Mouse (Mus musculus): ENCODE results near the gene Aatk.
A peak's percentile ranks its signal among the peaks of the same experiment; 100 is the strongest.

The Aatk gene

GRCm38 (mm10) chr11:120046553-120047191 lies at the start of gene Aatk:
Gene Aatk (minus strand): TSS chr11:120047167.
- no peak for DNase-seq (ENCODE audit: low spot score)

GRCm38 (mm10) chr11:120092817-120093591 lies 46.0 kb upstream of the Aatk start:
- DNase-seq (ENCODE audit: low spot score) = no peak

DNA sequence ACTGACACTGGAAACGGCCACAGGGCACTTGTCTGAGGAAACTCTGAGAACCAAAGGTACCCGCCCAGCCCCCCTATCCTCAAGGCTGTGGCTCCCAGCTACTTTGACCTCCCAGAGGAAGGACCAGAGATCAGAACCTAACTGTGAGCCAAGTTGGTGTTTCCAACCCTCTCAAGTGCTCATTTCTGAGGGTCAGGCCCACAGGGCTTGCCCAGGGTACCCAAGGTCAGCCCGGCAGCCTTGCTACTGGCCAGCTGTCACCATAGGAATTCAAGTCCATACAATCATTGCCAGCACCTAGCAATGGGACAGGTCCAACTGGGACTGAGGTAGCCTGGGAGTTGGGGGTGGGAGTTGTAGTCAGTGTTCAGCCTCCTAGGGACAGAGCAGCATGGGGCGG lies 43.7 kb upstream of the Aatk start:
- DNase-seq (ENCODE audit: low spot score) = no peak

DNA sequence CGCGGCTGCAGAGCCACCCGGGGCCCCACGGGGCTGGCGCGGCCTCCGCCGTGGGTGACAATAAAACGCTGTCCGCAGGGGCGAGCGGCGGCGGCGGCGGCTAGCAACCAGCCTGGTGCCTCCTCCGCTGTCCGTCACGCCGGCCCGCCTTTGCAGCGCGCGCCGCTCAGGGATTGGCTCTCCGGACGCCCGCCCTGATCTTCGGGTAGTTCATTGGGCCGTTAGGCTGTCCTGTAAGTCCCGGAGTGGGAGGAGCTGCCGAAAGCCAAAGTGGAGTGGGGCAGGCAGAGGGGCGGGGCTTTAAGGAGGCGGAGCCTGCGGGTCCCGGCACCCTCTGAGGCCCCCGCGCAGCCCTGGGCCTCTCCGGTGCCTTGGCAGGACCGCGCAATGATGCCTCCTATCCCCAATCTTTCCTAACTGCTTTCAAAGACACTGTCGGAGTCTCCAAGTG lies 39.8 kb upstream of the Aatk start, which contains the start of gene Cep131:
TSS of gene Cep131 (minus strand) at position 126 of the 451 bp plus-strand sequence.
- DNase-seq (ENCODE audit: low spot score) = peak; percentile 98

GRCm38 (mm10) chr11:120085891-120086627 lies 39.1 kb upstream of the Aatk start:
- peak; percentile 23 for DNase-seq (ENCODE audit: low spot score)

DNA sequence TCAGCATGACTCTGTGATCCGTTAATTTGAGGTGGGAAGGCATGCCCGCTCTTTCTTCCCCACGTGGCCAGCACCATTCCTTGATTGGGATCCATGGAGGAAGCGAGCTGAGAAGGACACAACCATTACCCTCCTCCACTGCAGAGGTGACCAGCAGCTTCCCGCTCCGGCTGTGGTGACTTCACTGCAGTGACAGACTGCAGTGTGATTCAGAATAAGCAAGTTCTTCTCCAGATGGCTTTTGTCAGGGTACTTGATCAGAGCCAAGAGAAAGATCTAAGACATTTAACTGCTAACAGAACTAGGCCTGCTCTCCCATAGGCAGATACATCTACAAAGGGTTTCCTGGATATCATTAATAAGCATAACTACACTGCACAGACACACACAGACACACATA lies 33.3 kb upstream of the Aatk start:
- no peak for DNase-seq (ENCODE audit: low spot score)

DNA sequence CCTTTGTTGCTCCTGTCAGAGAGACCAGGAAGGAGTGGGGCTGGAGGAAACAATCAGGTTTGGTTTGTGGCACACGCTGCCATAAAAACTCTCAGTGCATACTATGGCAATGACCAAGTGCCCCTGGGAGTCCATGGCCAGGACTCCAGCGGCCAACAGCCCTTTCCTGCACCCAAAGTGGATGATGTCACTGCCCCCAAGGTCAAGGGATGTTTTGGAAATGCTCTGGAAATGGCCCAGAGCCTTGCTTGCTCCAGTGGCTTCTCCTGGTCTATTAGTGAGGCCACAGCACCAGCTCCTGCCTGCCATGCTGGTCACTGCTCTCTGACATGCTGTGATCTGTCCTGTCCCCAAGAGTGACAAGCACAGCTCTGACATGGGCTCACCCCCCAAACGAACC lies 29.2 kb upstream of the Aatk start:
- DNase-seq (ENCODE audit: low spot score) = no peak

GRCm38 (mm10) chr11:120072986-120073647 lies 26.1 kb upstream of the Aatk start:
- DNase-seq (ENCODE audit: low spot score) = no peak

DNA sequence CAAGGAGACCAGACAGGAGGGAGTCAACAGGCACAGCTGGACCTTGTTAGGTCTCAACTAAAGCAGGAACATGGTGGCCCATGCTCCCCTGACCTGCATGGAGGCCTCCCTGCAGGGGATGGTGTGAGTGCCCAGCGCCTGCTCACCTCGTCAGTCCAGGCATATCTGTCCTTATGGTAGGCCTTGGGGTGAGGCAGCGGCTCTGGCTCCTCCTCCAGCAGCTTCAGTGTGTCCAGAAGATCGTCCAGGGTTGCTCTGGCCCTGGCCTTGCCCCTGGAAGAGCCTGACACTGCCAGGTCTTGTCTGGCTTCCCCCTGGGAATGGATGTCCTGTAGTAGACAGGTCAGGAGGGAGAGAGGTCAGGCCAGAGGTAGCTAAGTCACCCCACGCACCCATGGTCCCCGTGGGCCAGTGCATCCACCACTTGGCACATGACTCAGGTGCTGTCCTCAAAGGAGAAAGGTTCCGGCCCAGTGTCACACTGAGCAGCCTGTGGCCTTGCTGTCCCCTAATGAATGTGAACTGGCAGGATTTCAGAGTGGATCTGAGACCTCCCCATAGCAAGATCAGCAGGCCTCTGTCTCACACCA lies 24.9 kb upstream of the Aatk start:
- no peak for DNase-seq (ENCODE audit: low spot score)

GRCm38 (mm10) chr11:120071065-120071464 lies 24.1 kb upstream of the Aatk start:
- DNase-seq (ENCODE audit: low spot score) = no peak

- no peak for DNase-seq (ENCODE audit: low spot score)
Observed at GRCm38 (mm10) chr11:120070286-120070930, 23.4 kb upstream of the Aatk start.

GRCm38 (mm10) chr11:120069261-120069660 lies 22.3 kb upstream of the Aatk start:
- DNase-seq (ENCODE audit: low spot score) = no peak

GRCm38 (mm10) chr11:120067834-120068233 lies 20.9 kb upstream of the Aatk start:
- no peak for DNase-seq (ENCODE audit: low spot score)

GRCm38 (mm10) chr11:120065291-120065690 lies 18.3 kb upstream of the Aatk start:
- DNase-seq (ENCODE audit: low spot score) = peak; percentile 54

DNA sequence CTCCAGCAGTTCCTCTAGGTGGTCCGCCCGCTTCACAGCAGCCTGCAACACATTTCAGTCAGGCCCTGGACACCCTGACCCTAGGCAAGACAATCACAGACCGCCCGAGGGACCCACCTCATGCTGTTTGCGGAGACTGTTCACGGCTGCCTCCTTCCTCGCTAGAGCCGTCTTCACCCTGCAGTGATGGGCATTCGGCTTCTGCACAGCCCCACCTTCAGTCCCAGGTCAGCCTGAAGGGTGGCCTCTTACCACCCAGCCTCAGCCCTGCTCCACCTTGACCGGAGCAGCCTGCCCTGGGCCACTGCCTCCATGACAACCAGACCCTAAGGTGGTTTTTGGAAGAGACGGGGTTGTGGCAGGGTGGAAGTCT lies 17.7 kb upstream of the Aatk start:
- no peak for DNase-seq (ENCODE audit: low spot score)

DNA sequence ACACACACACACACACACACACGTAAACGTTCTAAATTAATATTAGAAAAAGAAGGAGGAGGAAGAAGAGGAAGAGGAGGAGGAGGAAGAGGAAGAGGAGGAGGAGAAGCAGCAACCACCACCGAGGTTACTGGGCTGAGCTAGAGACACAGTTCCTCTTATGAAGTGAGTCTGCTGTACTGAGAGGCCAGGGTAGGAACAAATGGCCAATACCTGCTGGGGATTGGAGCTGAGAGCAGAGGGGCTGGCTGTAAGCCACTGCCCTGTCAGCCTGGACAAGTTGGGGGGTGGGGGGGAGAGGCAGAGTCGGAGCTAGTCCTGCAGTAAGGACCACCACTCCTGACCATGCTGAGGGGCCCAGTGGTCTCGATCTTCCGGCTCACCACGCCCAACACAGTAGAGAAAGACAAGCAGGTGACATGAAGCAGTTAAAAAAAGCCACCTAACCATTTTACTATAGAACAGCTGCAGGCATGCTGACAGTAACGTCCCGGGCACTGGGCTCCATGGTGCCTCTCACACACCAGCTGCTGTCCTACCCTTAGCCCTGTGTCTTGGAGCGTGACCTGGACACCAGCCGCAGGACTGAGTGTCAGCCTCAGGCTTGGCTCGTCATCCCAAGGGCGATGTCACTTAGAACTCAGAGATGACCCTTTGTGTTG lies 17.2 kb upstream of the Aatk start:
- no peak for DNase-seq (ENCODE audit: low spot score)

DNA sequence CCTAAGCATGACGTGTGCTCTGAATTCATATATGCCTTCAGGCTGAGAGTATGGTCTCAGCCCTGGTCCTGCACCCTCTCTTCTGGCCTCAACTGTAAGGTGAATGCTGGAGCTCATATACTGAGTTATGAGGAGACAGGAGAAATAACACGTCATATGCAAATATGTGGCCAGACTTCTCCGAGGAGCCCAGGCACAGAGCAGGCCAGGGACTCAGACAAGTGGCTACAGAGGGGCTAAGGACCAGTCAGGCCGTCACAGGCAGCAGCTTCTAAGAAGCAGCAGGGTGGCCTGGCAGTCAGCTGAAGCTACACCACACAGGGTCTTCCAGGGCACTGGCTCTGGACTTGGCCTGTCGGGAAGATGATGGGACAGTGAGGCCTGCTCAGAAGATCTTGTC lies 16.4 kb upstream of the Aatk start:
- no peak for DNase-seq (ENCODE audit: low spot score)

GRCm38 (mm10) chr11:120060634-120061033 lies 13.7 kb upstream of the Aatk start:
- no peak for DNase-seq (ENCODE audit: low spot score)

DNA sequence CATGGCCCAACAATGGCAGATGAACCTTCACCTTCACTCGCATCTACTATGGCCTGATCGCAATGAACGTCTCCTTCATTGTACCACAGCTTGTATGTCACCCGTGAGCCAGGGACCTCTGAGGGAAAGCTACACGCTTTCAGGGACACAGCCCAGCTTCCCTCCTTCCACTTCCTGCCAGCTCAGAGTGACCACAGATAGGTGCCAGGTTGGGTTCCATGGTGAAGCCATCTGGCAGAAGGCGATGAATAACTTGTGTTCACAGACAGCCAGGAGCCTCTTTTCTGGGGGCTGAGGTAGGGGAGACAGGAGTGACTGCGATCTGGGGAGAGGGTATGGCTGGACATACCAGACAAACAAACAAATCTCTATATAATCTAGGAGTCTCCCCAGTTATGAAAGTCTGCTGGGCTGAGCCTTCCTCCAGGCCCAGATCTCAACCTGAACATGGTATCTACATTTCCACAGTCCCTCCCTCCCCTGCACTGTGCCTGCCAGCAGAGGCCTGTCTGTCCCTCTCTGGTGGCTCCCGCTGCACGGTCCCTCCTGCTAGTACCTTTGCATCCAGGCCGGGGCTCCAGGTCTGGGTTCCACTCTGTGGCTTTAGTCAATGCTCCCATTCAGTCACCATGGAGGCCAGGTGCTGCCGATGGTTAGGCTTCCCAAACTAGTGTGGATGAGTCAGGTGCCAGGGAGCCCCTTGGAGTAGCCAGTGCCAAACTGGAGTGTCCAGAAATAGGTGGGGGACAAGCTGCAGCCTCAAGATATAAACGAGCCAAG lies 9.2 kb upstream of the Aatk start:
- DNase-seq (ENCODE audit: low spot score) = no peak

GRCm38 (mm10) chr11:120053846-120054245 lies 6.9 kb upstream of the Aatk start:
- no peak for DNase-seq (ENCODE audit: low spot score)
